Mouse (Mus musculus): ENCODE results near the gene Tmem41b. TPM values are rescaled to one million over a fixed set of nuclear protein-coding genes. Genes with fewer than 3 reads are reported as not detected.

Tmem41b gene
- total and polyA plus RNA-seq, 3 experiments: 45.9 to 86.9 TPM; not detected in 1

DNA sequence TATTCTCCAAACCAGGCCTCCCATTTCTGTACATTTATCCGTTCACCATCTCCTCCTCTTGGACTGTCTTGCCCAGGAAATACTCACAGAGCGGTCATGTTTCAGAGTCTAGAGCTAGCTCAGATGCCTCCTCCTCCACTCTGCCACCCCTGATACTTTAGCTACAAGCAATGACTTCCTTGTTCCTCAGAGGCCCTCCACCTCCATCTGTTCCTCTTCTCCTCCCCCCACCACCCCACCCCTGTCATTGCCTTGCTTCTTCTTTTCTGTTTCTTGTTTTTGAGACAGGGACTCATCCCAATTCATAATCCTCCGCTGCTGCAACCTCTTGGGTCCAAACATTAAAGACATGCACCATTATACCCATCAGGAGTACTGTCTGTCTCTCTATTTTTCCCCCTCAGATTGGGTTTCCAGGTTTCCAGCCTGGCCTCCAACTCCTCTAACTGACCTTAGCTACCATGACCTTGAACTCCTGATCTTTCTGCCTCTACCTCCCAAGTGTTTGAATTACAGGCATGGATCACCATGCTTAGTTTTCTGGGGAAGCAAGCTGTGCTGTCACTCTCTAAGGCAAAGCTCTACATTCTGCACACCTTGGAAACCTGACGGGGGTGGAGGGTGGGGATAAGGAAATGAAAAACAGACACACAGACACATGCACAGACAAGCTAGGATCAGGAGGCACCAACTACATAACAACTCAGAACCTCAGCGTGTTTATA, 19.9 kb upstream of the Tmem41b start (continued):
- TF ChIP-seq SMC3 (IDR thresholded peaks at IDR 0.05; ENCODE audit: low read depth, low read length): no peak
- TF ChIP-seq MAX (IDR thresholded peaks at IDR 0.05; ENCODE audit: low read length): no peak
- no peak for TF ChIP-seq TAL1 (IDR thresholded peaks at IDR 0.05; ENCODE audit: low read length)
- TF ChIP-seq TBP (IDR thresholded peaks at IDR 0.05; ENCODE audit: low read depth, low read length): no peak

- Histone ChIP-seq H3K27ac (ENCODE audit: control insufficient read depth, low read depth, low read length) (peak overlapping the region; percentile 47), H3K9ac (ENCODE audit: control insufficient read depth, low read depth, low read length, poor library complexity, severe bottlenecking) (no peak overlapping the region)
Measured at GRCm38 (mm10) chr7:110005976-110006375, 19.2 kb upstream of the Tmem41b start.

DNA sequence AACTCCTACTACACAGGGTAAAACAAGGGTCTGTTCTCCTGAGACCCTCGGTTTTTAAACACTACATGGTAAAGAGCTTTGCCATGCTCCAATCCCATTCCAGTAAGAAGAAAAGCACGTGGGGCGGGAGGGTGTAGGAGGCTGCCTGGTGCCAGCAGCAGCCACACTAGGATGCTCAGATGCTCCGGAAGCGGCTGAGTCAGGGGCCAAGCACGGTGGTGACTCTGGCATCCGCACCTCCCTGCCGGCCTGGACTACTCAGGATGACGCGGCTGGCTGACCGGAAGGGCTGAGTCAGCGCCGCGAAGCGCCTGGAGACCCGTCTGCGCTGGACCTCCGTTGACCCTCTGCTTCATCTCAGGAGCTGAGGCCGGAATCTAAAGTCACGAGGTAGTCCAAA, 16.2 kb upstream of the Tmem41b start:
- H3K27ac ChIP-seq (ENCODE audit: control insufficient read depth, low read depth, low read length): no peak overlapping the region
- H3K36me3 ChIP-seq (ENCODE audit: control insufficient read depth in 1 of 2, insufficient read depth in 2 of 2, low read length in 2 of 2): peaks cover 0 to 19% of the 10 kb centered on the region in 2 experiments; a peak in 2 of 4 replicates
- no peak for TF ChIP-seq RAD21 (IDR thresholded peaks at IDR 0.05; ENCODE audit: low read depth, low read length)
- no peak for TF ChIP-seq ETS1 (IDR thresholded peaks at IDR 0.05; ENCODE audit: low read depth, low read length)
- no peak for TF ChIP-seq RCOR1 (IDR thresholded peaks at IDR 0.05; ENCODE audit: low read depth, low read length)
- no peak for TF ChIP-seq CHD1 (IDR thresholded peaks at IDR 0.05; ENCODE audit: low read depth, low read length)
- TF ChIP-seq ZKSCAN1 (IDR thresholded peaks at IDR 0.05; ENCODE audit: low read depth, low read length): no peak
- TF ChIP-seq MEF2A (IDR thresholded peaks at IDR 0.05; ENCODE audit: extremely low read depth, insufficient replicate concordance, low read depth, low read length, poor library complexity, severe bottlenecking): no peak
- no peak for TF ChIP-seq MAFK (IDR thresholded peaks at IDR 0.05; ENCODE audit: borderline replicate concordance, low read depth, low read length)
- no peak for TF ChIP-seq GATA1 (IDR thresholded peaks at IDR 0.05; ENCODE audit: low read depth, low read length)
- no peak for TF ChIP-seq MYC (IDR thresholded peaks at IDR 0.05; ENCODE audit: low read depth, low read length)
- TF ChIP-seq ZC3H11A (IDR thresholded peaks at IDR 0.05; ENCODE audit: low read depth, low read length): no peak
- TF ChIP-seq TCF12 (IDR thresholded peaks at IDR 0.05; ENCODE audit: low read depth, low read length): no peak
- no peak for TF ChIP-seq MAX (IDR thresholded peaks at IDR 0.05; ENCODE audit: low read length)
- no peaks in the 10 kb centered on the region for H3K9me3 ChIP-seq (replicated peaks; ENCODE audit: insufficient read depth, low read length)
- DNase-seq (ENCODE audit: low read depth, low spot score): no peak
- H3K27me3 ChIP-seq (ENCODE audit: control insufficient read depth in 1 of 2, insufficient read depth in 2 of 2, low read length in 2 of 2): no peaks in the 10 kb centered on the region
- H3K4me1 ChIP-seq (ENCODE audit: control insufficient read depth in 1 of 2, insufficient read depth in 2 of 2, low read length in 2 of 2): peaks cover 2 to 16% of the 10 kb centered on the region in 2 experiments; a peak in 3 of 4 replicates
- no peaks in the 10 kb centered on the region for H3K79me2 ChIP-seq (ENCODE audit: control insufficient read depth, insufficient read depth, low read length, poor library complexity)
- no peak overlapping the region for H3K9ac ChIP-seq (ENCODE audit: control insufficient read depth, low read depth, low read length, poor library complexity, severe bottlenecking)
- H3K4me3 ChIP-seq (ENCODE audit: control insufficient read depth in 1 of 2, insufficient read depth in 1 of 2, low read depth in 2 of 2, low read length in 2 of 2): no peak overlapping the region

More at GRCm38 (mm10) chr7:110005976-110006375, 19.2 kb upstream of the Tmem41b start:
- no peaks in the 10 kb centered on the region for H3K79me2 ChIP-seq (ENCODE audit: control insufficient read depth, insufficient read depth, low read length, poor library complexity)
- peak; percentile 81 for DNase-seq (ENCODE audit: low read depth, low spot score)
- no peaks in the 10 kb centered on the region for H3K9me3 ChIP-seq (replicated peaks; ENCODE audit: insufficient read depth, low read length)
- no peaks in the 10 kb centered on the region for H3K27me3 ChIP-seq (ENCODE audit: control insufficient read depth in 1 of 2, insufficient read depth in 2 of 2, low read length in 2 of 2)
- TF ChIP-seq MYC (IDR thresholded peaks at IDR 0.05; ENCODE audit: low read depth, low read length): 0 out of 2 replicates have a peak, but pooled peaks have one; percentile 26
- 0 out of 2 replicates have a peak, but pooled peaks have one; percentile 42 for TF ChIP-seq SIN3A (IDR thresholded peaks at IDR 0.05; ENCODE audit: low read length)
- no peak for TF ChIP-seq ZKSCAN1 (IDR thresholded peaks at IDR 0.05; ENCODE audit: low read depth, low read length)
- peak; percentile 89 for TF ChIP-seq TAL1 (IDR thresholded peaks at IDR 0.05; ENCODE audit: low read length)
- peak; percentile 96 for TF ChIP-seq GATA1 (IDR thresholded peaks at IDR 0.05; ENCODE audit: low read depth, low read length)
- no peak for TF ChIP-seq UBTF (IDR thresholded peaks at IDR 0.05; ENCODE audit: borderline replicate concordance, insufficient read depth, low read depth, low read length)
- peak; percentile 89 for TF ChIP-seq TCF12 (IDR thresholded peaks at IDR 0.05; ENCODE audit: low read depth, low read length)
- TF ChIP-seq EP300 (IDR thresholded peaks at IDR 0.05; ENCODE audit: low read depth in 1 of 2, low read length in 2 of 2): peak; percentile 83 to 88
- TF ChIP-seq ETS1 (IDR thresholded peaks at IDR 0.05; ENCODE audit: low read depth, low read length): peak; percentile 70; the same call in 1 of the 2 replicates
- peak; percentile 100 for TF ChIP-seq RCOR1 (IDR thresholded peaks at IDR 0.05; ENCODE audit: low read depth, low read length)
- H3K36me3 ChIP-seq (ENCODE audit: control insufficient read depth in 1 of 2, insufficient read depth in 2 of 2, low read length in 2 of 2): peaks cover 0 to 28% of the 10 kb centered on the region in 2 experiments; a peak in 2 of 4 replicates
- H3K4me1 ChIP-seq (ENCODE audit: control insufficient read depth in 1 of 2, insufficient read depth in 2 of 2, low read length in 2 of 2): peaks cover 8 to 27% of the 10 kb centered on the region in 2 experiments
- no peak overlapping the region for H3K4me3 ChIP-seq (ENCODE audit: control insufficient read depth in 1 of 2, insufficient read depth in 1 of 2, low read depth in 2 of 2, low read length in 2 of 2)

All from MEL (cell line).